Mouse (Mus musculus) right cerebral cortex, postnatal 14 days (tissue): ENCODE results near the gene Taok3.

Source experiments
- DNase-seq: peaks from one replicate; pipeline ENCODE4 v3.0.0; 2022

Gene Taok3

GRCm38 (mm10) chr5:117306826-117307225 lies 186.9 kb downstream of the Taok3 start:
- no peak for DNase-seq

DNA sequence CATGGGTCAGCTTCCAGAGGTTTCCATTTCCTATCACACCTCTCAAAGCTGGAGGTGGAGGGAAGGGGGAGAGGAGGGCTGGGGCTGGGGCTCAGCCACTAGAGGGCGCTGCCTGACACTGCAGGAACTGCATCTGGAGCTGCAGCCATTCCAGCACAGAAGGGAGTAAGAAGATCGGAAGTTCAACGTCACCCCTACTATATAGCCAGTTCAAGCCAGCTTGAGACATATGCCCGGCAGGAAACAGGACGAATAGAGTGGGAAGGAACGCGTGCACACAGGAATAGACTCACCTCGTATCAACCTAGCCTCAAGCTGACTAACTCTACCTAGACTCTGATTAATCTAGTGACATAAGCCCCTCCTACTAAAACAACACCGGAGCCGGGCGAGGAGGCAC lies 187.8 kb downstream of the Taok3 start:
- DNase-seq, result peak; percentile 73

DNA sequence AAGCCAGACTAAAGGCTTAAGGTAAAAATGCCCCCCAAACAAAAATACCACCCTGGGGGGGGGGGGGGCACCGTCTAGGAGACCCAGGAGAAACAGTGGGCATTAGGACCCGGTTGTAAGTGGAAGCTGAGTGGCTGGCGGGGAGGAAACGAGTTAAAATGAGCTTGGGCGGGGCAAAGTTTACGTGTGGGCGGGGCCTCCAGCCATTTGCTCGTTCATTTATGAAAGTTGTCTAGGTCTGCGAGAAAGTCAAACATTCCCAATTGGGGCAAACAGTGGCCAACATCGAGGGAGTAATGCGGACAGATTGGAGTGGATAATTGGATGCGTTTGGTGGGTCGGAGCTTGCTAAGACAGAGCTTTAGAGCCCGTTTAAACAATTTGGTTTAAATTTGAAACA lies 193.5 kb downstream of the Taok3 start:
- DNase-seq, result no peak

DNA sequence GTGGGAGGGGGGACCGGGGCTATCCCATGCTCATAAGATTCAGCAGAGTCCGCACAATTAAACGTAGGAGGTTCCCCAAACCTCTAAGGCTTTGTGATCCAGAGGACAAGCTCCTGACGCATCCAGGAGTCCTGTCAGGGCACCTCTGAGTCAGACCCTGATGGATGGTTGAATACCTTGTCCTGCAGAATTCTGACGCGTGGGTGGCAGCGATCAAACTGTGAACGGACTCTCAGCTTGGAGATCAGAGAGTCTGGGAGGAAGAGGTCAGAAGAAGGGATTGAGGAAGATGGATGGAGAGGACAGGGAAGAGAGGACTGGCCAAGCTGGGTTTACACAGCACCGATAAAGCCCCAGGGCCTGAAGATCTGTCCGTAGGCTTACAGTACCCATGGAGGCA lies 194.0 kb downstream of the Taok3 start:
- DNase-seq, result no peak

- DNase-seq, result no peak
Observed at GRCm38 (mm10) chr5:117314587-117315428, 194.9 kb downstream of the Taok3 start.

DNA sequence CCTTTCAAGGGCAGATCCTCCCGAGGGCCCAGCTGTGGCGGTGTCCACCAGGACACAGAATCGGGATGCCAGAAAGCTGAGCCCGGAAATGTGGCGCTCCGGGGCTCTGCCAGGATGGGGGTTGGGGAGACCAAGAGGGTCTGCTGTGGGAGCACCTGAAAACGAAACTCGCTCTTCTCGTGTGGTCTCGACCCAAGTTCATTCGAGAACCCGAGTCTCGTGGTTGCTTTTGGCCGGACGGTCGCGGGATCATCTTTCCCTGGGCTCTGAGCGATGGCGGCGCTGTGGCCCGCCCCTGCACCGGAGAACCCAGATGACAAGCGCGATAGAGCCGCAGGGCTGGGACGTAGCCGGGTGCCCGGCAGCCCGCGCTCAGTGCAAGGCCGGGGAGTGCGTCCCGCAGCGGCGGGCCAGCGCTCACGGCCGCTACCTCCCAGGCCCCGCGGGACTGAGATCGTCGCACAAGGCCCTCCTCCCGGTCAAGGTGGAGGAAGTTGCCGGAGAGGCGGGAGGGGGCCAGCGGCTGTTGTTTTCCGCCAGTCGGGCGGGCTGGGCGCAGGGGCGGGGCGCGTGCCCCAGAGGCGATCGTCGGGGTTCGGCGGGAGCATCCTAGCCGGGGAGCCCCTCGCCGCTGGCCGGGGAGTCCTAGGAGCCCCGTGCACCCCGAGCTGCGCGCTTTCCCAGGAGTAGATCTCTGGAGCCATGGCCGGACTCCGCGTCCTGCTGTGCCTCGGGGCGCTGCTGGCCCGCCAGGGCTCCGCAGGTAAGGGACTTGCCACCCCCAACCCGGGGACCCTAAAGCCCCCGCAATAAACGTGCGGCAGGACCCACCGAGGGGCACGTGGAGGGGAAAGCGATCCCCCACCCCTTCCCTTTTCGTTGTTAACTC lies 199.1 kb downstream of the Taok3 start, which contains the start of gene Vsig10:
Gene Vsig10 (plus strand): TSS at position 343 of the 889 bp plus-strand sequence.
- DNase-seq, result peak; percentile 25

DNA sequence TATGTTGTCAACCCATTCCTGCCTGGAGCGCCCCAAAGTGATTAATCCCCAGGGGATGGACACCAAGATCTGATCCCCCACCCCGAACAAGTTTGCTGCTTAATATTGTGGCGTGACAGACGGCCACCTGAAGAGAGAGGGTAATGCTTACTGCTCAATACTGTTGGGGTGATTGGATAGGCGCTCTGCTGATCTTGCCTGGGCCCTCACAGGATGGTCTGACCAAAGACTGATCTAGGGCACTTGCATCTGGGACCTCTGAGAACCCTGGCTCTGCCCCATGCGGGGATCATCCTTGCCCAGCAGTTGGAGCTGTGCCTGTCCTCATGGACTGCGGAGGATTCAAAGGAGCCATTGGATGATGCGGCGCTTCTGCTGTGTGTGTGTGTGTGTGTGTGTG lies 203.8 kb downstream of the Taok3 start:
- DNase-seq, result no peak
